Mouse (Mus musculus): ENCODE measurements around the gene Dpt.

The Dpt gene

GRCm38 (mm10) chr1:164821307-164821706, 24.9 kb downstream of the Dpt start:
- DNase-seq: no peak

DNA sequence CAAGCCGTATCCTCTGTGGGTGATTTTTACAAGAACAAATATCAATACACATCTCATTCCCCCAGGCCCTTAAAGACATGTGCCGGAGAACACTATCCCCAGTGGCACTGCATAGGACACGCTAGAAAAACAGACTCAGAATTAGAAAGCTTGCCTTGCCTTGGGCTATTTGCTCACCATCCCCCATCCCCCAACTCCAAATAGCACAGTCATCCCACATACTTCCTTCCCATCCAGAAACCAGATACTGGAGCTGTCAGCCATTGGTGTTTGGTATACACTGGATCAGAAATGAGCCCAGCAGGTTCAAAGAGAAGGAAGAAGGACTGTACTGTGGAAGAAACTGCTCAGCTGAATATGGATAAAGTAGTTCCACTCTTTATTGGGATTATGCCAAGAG, 25.4 kb downstream of the Dpt start:
- no peak for DNase-seq

- no peak for DNase-seq
Measured at GRCm38 (mm10) chr1:164822268-164822667, 25.8 kb downstream of the Dpt start.

DNA sequence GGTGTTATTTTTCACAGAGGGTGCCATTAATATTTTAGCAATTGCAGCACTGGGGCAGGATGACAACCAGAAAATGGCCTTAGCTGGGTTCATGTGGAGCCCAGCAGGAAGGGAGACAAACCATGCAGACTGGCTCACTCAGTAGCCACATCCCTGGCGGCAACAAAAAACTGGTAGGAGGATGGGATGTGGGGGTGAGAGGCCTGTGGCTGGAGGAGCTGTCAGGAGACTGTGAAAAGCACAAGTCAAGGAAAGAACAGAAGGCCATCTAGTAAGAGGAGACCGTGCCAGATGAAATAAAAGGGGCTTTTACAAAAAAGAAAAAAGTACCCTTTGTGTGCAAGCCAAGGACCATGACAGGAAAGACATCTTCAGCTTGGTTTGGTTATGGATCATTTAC, 28.5 kb downstream of the Dpt start:
- DNase-seq: no peak

- DNase-seq: no peak
Measured at GRCm38 (mm10) chr1:164829881-164830280, 33.4 kb downstream of the Dpt start.

DNA sequence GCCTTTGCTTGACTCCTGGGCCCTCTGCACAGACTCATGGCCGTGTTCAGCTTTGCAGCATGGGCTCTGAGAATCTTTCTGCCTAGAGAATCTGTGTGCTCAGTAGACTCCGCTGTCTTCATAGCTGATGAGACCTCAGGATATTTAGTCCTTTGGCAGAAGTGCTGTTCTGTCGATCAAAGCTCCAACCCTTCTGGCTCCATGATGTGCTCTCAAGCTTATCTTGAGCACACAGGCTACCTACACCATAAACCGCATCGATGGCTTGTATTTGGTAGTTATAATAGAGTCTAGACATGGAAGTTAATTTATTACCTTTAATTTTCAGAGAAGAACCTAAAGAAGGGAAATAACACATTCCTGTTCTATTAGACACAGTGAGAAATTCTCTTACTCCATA, 36.0 kb downstream of the Dpt start:
- DNase-seq: no peak

- DNase-seq: no peak
Measured at GRCm38 (mm10) chr1:164848616-164849265, 52.3 kb downstream of the Dpt start.

- peak; percentile 56 for DNase-seq
Measured at GRCm38 (mm10) chr1:164855700-164856099, 59.3 kb downstream of the Dpt start.

DNA sequence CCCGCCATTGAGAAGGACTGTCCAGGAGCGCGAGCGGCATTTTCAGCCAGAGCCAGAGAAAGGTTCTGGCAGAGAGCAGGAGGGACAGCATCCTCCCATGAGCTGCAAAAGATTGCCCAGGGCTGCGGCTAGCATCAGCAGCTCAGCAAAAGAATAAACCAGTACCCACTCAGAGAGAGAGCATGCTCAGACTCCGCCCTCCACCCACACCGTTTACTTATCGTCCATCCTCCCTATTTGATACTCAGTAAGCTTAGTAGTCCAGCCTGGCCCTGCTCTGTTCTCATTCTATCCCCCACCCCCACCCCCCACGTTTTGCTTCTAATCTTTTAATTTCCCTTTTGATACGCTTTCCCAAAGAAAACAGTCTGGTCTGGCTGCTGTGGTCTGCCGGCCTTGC, 63.5 kb downstream of the Dpt start:
- no peak for DNase-seq

DNA sequence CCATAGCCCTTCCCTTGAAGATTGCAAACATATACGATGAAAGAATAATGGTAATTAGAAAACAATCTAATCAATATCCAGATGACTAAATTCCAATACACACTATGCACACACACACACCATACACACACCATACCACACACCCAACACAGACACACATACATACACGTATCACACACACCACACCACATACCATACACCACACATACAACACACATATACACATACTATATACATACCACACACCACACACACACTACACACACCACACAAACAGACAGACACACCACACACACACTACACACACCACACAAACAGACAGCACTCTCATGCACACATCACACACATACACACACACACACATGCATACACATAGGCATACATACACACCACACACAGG, 64.3 kb downstream of the Dpt start:
- DNase-seq: no peak

DNA sequence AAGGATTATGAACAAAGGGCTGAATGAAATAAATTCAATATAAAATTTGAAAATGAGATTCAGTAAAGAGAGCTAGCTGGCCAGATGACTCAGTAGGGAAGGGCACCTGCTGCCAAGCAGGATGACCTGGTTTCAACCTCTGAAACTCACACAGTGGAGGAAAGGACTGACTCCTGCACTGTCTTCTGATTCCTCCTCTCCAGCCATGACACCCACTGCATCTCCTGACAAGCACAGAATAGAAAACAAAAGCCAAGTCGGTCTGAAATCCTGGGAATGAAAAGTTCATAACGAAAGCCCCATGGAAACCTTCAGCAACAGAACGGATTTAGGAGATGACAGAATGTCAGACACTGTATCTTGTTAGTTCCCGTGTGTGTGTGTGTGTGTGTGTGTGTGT, 65.1 kb downstream of the Dpt start:
- peak; percentile 55 for DNase-seq

GRCm38 (mm10) chr1:164862946-164863883, 66.8 kb downstream of the Dpt start:
- peak; percentile 50 for DNase-seq

- no peak for DNase-seq
Measured at GRCm38 (mm10) chr1:164864666-164865065, 68.2 kb downstream of the Dpt start.

DNA sequence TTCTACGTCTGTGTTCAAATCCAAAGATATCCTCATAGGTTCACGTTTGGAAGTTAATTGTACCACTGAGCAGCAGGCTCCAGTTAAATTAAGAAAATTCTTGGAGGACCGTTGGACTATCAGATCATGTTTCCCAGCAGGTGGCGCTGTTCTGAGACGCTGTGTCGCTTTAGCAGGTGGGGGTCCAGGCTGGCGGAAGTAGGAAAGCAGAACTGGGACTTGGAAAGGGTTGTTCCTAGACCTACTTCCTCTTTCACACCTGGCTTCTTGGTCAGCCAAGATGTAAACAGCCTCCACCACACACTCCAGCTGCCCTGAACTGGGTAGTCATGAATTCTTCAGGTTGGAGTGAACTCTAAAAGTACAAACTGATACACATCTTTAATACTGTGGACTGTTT, 74.2 kb downstream of the Dpt start:
- DNase-seq: no peak
